Mouse (Mus musculus) hindbrain, embryonic 11.5 days (tissue): Measurements from ENCODE around the gene Hist3h2a. TPM values are rescaled to one million over a fixed set of nuclear protein-coding genes. Genes with fewer than 3 reads are reported as not detected.

ENCODE experiments used
- ATAC-seq: fragments of 200-750 bp; cut with Nextera tagmentation; 2 replicates; pipeline ENCODE4 v1.8.0; 2017; ENCODE audit warnings: mild to moderate bottlenecking, moderate TSS enrichment, moderate library complexity; ENCODE audit not compliant: low FRiP score
- DNase-seq: peaks from one replicate; pipeline ENCODE4 v3.0.0-alpha.2; 2015; ENCODE audit warnings: low spot score
- H3K27ac ChIP-seq: fragments of 300-500 bp; sonication (generic); 2 replicates; pipeline ENCODE4 v1.5.1; 2014; ENCODE audit warnings: mild to moderate bottlenecking, low read depth, low read length
- H3K27me3 ChIP-seq: fragments of 300-500 bp; sonication (generic); 2 replicates; pipeline ENCODE4 v1.6.1; 2014; ENCODE audit warnings: mild to moderate bottlenecking, low read length, moderate library complexity, mixed read lengths; ENCODE audit not compliant: control insufficient read depth, insufficient read depth
- H3K36me3 ChIP-seq: fragments of 300-500 bp; sonication (generic); 2 replicates; pipeline ENCODE4 v1.6.1; 2014; ENCODE audit warnings: mild to moderate bottlenecking, low read length, moderate library complexity, mixed read lengths; ENCODE audit not compliant: control insufficient read depth, insufficient read depth
- H3K4me1 ChIP-seq: fragments of 300-500 bp; sonication (generic); replicated peaks from 2 replicates; pipeline ENCODE4 v1.6.1; 2014; ENCODE audit warnings: low read length, mixed read lengths; ENCODE audit not compliant: control insufficient read depth, insufficient read depth
- H3K4me2 ChIP-seq: fragments of 300-500 bp; sonication (generic); replicated peaks from 2 replicates; pipeline ENCODE4 v1.6.1; 2014; ENCODE audit warnings: mild to moderate bottlenecking, low read depth, low read length
- H3K4me3 ChIP-seq: fragments of 300-500 bp; sonication (generic); 2 replicates; pipeline ENCODE4 v1.5.1; 2014; ENCODE audit warnings: low read depth, low read length
- H3K9ac ChIP-seq: fragments of 300-500 bp; sonication (generic); 2 replicates; pipeline ENCODE4 v1.6.1; 2014; ENCODE audit warnings: low read depth, low read length
- H3K9me3 ChIP-seq: fragments of 300-500 bp; sonication (generic); 2 replicates; pipeline ENCODE4 v1.6.1; 2016; ENCODE audit warnings: low read length; ENCODE audit not compliant: control insufficient read depth
- WGBS: fragments of 180-500 bp; shearing (Covaris S2); extraction: QIAGEN DNeasy Blood & Tissue Kit; methylation state at CpG from one replicate; pipeline ENCODE4 v1.1.7; 2014; 5-methylcytosine and 5-hydroxymethylcytosine counted together
- polyA plus RNA-seq: library from polyadenylated mRNA; unstranded; fragments of >200 nt; fragmentation: Nextera tagmentation; extraction: Ambion mirVana; gene quantifications from 2 replicates; pipeline ENCODE4 v1.2.1, GENCODE M21; 2014

Hist3h2a gene
- polyA plus RNA-seq, 1 experiment from 2014 or later: 71.2 TPM

DNA sequence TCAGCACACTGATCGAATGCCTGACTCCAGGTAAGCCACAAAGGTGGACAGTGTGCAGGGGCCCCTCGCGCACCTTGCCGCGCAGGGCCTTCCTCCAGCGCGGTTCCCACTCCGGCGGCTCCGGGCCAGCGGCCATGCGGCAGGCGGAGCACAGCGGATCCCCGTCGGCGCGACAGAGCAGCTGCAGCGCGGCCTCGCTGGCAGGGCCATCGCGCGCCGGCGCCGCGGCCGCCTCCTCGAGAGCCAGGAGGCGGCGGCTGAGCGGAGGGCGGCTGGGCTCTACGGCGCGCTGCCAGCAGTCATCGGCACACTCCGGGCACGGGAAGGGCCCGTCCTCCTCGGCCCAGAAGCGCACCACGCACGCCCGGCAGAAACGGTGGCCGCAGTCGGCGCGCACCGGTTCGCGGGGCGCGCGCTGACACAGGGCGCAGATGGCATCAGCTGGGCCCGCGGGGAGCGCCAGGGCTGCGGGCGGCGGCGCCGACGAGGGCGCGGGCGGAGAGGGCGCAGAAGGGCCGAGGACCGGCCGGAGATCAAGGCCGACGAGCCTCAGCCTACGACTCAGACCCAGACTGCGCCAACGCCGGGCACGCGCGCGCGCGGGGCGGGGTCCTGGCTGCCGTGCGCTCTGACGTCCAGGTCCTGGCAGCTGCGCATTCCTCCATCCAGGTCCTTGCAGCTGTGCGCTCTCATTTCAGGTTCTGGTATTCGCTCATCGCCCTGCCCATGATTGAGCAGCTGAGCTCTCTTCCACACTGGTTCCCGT lies 16.0 kb upstream of the Hist3h2a start, which contains the start of gene Rnf187:
Rnf187 (minus strand) TSS at position 595 of the 766 bp plus-strand sequence.
- 0 out of 2 replicates have a peak, but pooled peaks cover 3% of the 10 kb centered on the region for H3K4me1 ChIP-seq
- DNase-seq (peak; percentile 96), ATAC-seq (peak; percentile 97)
- peaks cover 4% of the 10 kb centered on the region; the same call in 1 of the 2 replicates for H3K36me3 ChIP-seq
- peak within 1 kb of the TSS; percentile 95 for H3K4me3 ChIP-seq
- peak within 1 kb of the TSS; percentile 82 for H3K4me2 ChIP-seq
- peak within 1 kb of the TSS; percentile 96 for H3K9ac ChIP-seq
- no peaks in the 10 kb centered on the region for H3K9me3 ChIP-seq
- H3K27ac ChIP-seq: peak within 1 kb of the TSS; percentile 88
- under 1% methylated on average over 42 of the region's 95 CpGs for WGBS
- H3K27me3 ChIP-seq: no peaks in the 10 kb centered on the region

- peak overlapping the region; percentile 82 for H3K4me2 ChIP-seq
- DNase-seq (no peak), ATAC-seq (no peak)
- H3K36me3 ChIP-seq: 0 out of 2 replicates have a peak, but pooled peaks cover 3% of the 10 kb centered on the region
- H3K4me1 ChIP-seq: 0 out of 2 replicates have a peak, but pooled peaks cover 3% of the 10 kb centered on the region
- no peaks in the 10 kb centered on the region for H3K27me3 ChIP-seq
- H3K4me3 ChIP-seq: peak overlapping the region; percentile 95
- H3K9ac ChIP-seq: peak overlapping the region; percentile 96; the same call in 1 of the 2 replicates
- WGBS: 20% methylated on average over 6 of the region's 6 CpGs
- peak overlapping the region; percentile 75 for H3K27ac ChIP-seq
- H3K9me3 ChIP-seq: no peaks in the 10 kb centered on the region
Observed at GRCm38 (mm10) chr11:58939088-58939439, 15.4 kb upstream of the Hist3h2a start.

DNA sequence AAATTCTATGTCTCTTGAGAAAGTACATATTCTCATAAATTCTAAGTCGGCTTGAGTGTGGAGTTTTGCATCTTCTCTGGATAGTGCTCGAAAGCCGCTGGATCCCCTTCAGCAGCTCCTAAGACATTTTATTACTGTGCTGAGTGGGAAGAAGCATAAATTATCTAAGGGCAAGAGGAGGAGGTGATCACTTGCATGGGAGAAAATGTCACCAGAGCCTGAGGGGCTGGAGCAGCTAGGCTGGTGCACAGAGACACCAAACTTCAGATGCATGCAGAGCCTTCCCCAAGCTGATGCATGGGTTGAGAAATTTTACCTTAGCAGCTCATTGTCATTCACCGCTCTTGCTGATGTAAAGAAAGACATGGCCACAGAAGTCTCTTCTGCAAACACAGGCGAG lies 10.3 kb upstream of the Hist3h2a start:
- Histone ChIP-seq H3K9me3 (no peaks in the 10 kb centered on the region), H3K27me3 (no peaks in the 10 kb centered on the region), H3K9ac (no peak overlapping the region), H3K4me2 (no peak overlapping the region), H3K36me3 (no peaks in the 10 kb centered on the region), H3K4me1 (no peaks in the 10 kb centered on the region), H3K4me3 (no peak overlapping the region), H3K27ac (no peak overlapping the region)
- no peak for DNase-seq
- WGBS: 80% methylated on average over 5 of the region's 5 CpGs
- ATAC-seq: no peak

- 81% methylated on average over 3 of the region's 3 CpGs for WGBS
- H3K9ac ChIP-seq: no peak overlapping the region; the same call in 1 of the 2 replicates
Observed at GRCm38 (mm10) chr11:58947306-58947705, 7.2 kb upstream of the Hist3h2a start.

GRCm38 (mm10) chr11:58947798-58948528 lies 6.5 kb upstream of the Hist3h2a start:
- ATAC-seq: peak; percentile 57; the same call in 1 of the 2 replicates
- Histone ChIP-seq H3K4me3 (peak overlapping the region; percentile 55), H3K4me1 (no peaks in the 10 kb centered on the region), H3K9ac (peak overlapping the region; percentile 74), H3K27ac (peak overlapping the region; percentile 97), H3K4me2 (peak overlapping the region; percentile 68), H3K9me3 (no peaks in the 10 kb centered on the region), H3K36me3 (no peaks in the 10 kb centered on the region), H3K27me3 (no peaks in the 10 kb centered on the region)
- DNase-seq: peak; percentile 66
- WGBS: 20% methylated on average over 23 of the region's 23 CpGs

More at GRCm38 (mm10) chr11:58947306-58947705, 7.2 kb upstream of the Hist3h2a start:
- no peak for ATAC-seq
- H3K4me2 ChIP-seq: no peak overlapping the region
- DNase-seq: no peak
- no peak overlapping the region for H3K4me3 ChIP-seq
- H3K27ac ChIP-seq: peak overlapping the region; percentile 97; the same call in 1 of the 2 replicates
- H3K9me3 ChIP-seq: no peaks in the 10 kb centered on the region
- H3K27me3 ChIP-seq: no peaks in the 10 kb centered on the region
- no peaks in the 10 kb centered on the region for H3K4me1 ChIP-seq
- no peaks in the 10 kb centered on the region for H3K36me3 ChIP-seq

DNA sequence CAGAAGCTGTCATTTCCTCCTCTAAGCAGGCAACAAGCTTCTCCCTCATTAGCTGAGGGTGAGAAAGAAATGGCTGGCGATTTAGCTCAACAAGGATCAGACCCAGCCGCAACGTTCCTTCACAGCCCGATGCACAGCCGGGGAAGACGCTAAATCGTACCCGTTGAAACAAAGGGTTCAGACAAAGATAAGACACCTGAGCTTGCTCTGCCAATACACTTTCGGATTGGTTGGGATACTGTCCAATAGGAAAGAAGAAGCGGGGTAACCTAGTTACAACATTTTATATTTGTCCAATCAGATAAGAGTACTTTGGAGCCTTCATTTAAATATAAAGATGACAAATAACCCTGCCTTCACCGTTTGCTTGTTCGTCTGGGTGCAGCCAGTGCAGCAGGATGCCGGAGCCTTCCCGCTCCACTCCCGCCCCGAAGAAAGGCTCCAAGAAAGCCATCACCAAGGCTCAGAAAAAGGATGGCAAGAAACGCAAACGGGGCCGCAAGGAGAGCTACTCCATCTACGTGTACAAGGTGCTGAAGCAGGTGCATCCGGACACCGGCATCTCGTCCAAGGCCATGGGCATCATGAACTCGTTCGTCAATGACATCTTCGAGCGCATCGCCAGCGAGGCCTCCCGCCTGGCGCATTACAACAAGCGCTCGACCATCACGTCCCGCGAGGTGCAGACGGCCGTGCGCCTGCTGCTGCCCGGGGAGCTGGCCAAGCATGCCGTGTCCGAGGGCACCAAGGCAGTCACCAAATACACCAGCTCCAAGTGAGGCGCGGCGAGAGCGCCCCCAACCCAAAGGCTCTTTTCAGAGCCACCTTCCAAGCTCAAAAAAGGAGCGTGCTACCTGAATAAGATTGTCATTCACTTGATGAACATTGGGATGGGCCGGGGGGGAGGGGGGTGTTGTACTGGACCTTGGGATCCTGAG lies 5.7 kb upstream of the Hist3h2a start, which contains the start of gene Hist3h2ba:
Hist3h2ba (plus strand) TSS at position 379 of the 938 bp plus-strand sequence.
- under 1% methylated on average over 48 of the region's 48 CpGs for WGBS
- H3K27me3 ChIP-seq: no peaks in the 10 kb centered on the region
- peak within 1 kb of the TSS; percentile 97 for H3K27ac ChIP-seq
- H3K4me1 ChIP-seq: no peaks in the 10 kb centered on the region
- ATAC-seq (peak; percentile 93), DNase-seq (peak; percentile 83)
- peak within 1 kb of the TSS; percentile 55 for H3K4me3 ChIP-seq
- H3K9ac ChIP-seq: peak within 1 kb of the TSS; percentile 93
- no peaks in the 10 kb centered on the region for H3K36me3 ChIP-seq
- no peaks in the 10 kb centered on the region for H3K9me3 ChIP-seq
- peak within 1 kb of the TSS; percentile 68 for H3K4me2 ChIP-seq

DNA sequence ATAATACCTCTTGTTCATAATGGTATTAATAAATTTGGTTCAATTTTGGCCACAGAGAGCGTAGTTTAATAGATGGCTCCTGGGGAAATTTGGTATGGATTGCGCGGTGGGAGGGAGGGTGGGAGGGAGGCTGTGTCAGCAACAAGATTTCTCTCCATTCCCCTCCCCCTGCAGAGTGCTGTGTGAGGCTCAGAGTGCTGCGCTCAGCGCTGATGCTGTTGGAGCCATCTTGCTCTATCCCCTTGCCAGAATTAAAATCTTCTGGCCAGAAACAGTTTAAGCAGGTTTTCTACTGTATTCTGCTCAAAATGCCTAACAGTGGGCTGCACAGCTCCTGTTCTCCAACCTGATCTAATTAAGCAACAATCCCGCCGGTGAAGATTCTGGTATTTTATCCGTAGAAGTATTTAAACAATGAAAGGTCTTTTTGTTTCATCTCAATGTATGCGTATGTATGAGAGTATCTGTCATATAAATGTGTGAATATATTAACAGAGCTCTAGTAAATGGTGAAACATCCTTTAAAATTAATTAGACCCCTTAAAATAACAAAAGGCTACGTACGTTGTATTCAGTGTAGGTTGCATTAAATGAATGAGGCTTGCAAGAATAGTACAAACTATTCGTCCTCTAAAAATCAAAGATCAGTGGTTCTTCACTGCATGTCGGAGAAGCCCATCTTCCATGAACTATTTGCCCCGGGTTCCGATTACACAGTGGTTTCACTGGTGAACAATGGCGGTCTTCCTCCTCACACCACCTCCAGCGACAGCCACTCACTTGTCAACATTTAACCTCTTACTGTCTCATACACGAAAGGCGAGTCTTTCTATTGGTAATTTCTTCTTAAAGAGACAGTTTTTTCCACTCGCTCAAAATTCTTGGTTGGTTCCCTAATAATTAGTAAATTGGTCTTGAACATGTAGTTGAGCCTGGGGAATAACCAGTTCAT lies 4.7 kb upstream of the Hist3h2a start:
- Histone ChIP-seq H3K4me2 (peak overlapping the region; percentile 62), H3K9me3 (no peaks in the 10 kb centered on the region), H3K27ac (peak overlapping the region; percentile 97), H3K4me1 (no peaks in the 10 kb centered on the region), H3K36me3 (no peaks in the 10 kb centered on the region), H3K27me3 (no peaks in the 10 kb centered on the region), H3K4me3 (peak overlapping the region; percentile 55), H3K9ac (peak overlapping the region; percentile 93)
- WGBS: 6% methylated on average over 20 of the region's 20 CpGs
- DNase-seq: peak; percentile 81
- ATAC-seq: peak; percentile 18; the same call in 1 of the 2 replicates
